Mouse (Mus musculus) erythroid progenitor cell, adult 5-6 weeks (primary cell): ENCODE results near the gene Tc2n. TPM values are rescaled to one million over a fixed set of nuclear protein-coding genes. Genes with fewer than 3 reads are reported as not detected.
"Not testable (repeated sequence)": the region's sequence is repeated elsewhere in the genome, so short reads cannot be mapped to it uniquely, and the experiment has no call there.

Experiments
- ATAC-seq: replicated peaks from 2 replicates; pipeline ENCODE4 v1.8.0; 2016; ENCODE audit warnings: moderate number of reproducible peaks, mild to moderate bottlenecking, moderate TSS enrichment, inconsistent platforms; ENCODE audit not compliant: poor library complexity, low FRiP score, severe bottlenecking
- total RNA-seq, 2 experiments: library from RNA; stranded (forward) in 1 of 2; stranded (reverse) in 1 of 2; fragments of 150-400 nt in 1 of 2; fragments of 186-747, 209-891 nt in 1 of 2; gene quantifications; 2 replicates each; pipeline versions ENCODE4 v1.2.3 to v1.2.4; 2015 to 2017; ENCODE audit warnings: low replicate concordance in 2 of 2

Tc2n gene
- total RNA-seq (2015; ENCODE audit: low replicate concordance) (1.7 TPM in 1 of 2 replicates, not detected in the other), total RNA-seq (2017; ENCODE audit: low replicate concordance) (0.64 TPM in 1 of 2 replicates, not detected in the other)

DNA sequence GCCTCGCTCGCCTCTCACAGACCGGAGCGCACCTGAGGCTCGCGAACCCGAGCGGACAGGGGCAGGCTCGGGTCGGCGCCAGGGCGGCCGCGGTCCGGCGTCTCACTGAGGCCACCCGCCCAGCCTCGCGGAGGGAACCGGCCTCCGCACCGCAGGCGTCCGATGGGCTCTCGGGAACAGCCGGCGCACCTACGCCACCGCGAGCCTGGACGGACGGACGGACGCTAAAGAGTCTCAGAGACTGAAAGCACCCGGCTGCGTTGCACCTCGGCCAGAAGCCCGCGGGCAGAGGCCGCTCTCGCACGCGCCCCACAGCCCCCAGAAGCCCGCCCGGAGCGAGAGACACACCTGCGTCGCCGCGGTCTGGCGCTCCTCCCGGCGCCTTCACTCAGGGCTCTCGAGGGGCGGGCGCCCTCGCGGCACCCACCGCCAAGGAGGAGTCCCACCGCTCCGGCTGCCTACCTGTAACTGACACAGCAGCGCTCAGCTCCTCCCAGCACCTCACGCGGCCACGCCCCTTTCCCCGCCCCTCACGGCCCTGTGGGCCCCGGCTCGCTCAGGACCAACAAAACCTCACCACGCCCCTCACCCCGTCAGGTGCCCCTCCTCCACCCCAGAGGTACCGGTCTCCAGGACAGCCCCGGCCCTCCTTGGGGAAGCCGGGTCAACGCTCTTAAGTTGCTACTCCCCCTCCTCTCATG is at the start of gene Tc2n:
Tc2n (minus strand) TSS at position 470 of the 701 bp plus-strand sequence.
- peak; percentile 80 for ATAC-seq

DNA sequence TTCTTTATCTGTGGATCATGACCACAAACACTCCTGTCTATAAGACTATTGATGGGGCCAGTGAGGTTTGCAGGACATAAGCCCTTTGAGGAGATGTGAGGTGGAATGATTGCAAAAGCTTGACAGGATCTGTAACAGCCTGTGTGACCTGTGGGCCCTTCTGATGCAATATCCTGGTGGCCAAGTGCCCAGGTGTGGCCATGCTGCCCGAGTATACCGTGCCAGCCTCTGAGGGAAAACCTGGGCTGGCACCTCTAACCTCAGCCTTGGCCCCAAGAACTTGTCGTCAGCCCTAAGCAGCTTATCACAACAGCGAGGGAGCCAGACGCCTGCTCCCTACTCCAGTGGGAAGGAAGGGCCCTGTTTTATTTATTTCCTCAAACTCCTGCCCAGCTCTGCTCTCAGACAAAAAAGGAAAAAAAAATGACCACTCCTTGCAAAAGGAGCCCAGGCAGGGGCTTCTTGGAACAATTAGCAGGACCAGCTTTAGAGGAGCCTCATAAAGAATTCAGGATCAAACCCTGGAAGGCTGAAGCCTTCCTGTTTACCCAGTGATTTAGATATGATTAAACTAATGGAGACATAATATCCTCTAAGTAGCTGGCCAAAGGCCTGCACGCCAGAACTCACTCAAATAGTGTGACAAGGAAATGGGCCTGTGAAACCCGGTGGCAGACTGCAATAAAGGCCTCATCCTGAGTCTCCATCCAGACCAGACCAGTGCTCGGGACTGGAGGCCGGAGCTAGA is 49.2 kb upstream of the Tc2n start:
- no peak for ATAC-seq

DNA sequence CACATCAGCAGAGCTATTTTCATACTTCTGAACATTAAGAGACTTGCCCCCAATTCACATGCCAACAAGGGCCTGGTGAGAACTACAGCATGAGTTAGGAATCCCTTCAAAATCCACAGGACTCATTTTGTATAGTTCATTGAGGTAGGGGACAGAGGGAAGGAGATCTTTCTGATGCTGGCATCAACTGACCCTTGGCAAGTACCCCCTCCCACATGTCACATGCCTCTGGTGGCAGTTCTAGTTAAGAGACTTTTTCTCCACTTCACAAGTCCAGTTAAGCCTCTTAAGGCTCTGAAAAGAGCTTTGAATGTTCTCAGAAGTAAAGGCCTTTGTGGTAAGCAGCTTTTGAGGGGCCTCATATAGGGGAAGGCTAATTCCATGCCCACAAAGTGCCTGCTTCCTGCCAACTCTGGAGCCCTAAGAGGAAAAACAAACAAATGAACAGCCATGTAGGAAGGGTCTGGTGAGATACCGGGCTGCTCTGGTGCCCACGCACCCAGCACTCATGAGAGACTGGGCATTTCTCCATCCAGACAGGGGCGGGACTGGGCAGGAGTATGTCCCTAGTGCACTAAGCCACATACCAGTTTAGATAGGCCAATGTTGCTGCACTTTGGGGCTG is 48.0 kb upstream of the Tc2n start:
- no peak for ATAC-seq

DNA sequence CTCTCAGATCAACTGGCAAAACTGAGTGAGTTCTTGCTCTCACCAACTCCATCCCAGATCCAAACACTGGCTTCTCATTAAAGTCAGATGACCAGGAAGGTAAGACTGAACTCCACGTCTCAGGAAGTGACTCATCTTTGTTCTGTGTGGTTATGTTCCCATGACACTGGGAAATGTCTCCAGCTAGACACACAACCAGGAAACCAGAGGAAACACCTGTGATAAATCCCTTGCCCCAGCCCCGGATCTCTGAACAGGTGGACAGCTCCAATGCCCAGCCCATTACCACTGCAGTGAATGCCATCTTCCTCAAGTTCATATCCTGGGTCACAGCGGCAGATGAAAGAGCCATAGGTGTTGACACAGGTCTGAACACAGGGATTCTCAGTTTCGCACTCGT is 46.5 kb upstream of the Tc2n start:
- no peak for ATAC-seq

DNA sequence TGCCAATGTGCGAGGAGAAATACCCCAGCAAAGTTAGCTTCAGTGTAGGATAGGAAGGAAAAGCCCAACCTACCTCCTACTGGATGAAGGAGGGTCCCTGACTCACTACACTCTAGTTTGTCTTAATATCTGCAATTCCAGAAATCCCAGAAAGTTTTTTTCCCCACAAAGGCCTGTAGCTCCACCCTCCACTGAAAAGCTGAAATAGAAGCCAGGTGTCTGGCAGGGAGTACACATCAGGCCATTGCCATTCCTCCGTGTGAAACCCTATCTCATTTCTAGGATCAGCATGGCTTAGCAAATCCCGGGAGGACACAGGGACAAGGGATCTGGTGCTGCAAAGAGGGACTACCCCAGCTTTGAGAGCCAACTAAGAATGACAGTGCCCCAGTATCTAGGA is 44.7 kb upstream of the Tc2n start:
- no peak for ATAC-seq

DNA sequence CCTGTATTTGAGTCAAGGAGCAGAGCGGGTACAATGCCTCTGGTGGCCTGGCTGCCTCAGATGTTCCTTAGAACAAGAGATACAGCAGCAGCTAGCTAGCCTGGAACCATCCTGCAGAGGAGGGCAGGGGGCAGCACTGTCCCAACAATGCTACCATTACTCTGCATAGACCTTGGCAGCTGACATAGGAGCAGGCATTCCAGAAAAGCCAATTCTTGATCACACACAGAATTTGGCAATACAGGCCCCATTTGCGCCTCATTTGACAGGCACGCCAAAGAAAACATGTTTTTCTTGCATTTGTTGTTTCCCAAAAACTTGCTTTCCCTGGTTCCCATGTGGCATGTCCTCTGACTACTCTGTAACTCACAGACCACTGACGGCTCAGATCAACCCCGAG is 43.7 kb upstream of the Tc2n start:
- no peak for ATAC-seq

DNA sequence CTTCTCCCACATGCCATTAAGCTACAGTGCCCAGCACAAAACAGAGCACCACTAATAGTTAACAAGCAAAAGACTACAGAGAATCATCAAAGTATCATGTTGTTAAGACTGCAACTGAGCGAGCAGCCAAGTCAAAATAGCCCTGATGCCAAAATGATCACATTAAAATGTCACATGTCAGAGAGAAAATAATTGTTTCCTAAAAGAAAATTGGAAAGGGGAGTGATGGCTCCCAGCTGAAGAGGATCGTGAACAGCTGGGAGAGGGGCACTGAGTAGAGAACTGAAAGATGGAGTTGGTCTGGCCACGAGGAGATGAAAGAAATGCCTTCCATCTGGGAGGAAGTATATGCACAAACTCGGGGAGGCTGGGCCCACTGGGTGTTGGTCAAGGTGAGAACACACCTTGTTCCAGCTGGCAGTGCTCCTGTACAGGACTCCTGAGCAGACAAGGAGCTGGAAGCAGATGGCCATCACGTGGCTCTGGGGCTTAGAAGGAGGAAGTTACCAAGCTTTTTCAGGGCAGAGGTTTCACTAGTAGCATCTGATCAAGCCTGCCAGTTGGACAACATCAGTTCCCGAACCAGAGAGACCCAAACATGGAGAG is 41.2 kb upstream of the Tc2n start:
- no peak for ATAC-seq

DNA sequence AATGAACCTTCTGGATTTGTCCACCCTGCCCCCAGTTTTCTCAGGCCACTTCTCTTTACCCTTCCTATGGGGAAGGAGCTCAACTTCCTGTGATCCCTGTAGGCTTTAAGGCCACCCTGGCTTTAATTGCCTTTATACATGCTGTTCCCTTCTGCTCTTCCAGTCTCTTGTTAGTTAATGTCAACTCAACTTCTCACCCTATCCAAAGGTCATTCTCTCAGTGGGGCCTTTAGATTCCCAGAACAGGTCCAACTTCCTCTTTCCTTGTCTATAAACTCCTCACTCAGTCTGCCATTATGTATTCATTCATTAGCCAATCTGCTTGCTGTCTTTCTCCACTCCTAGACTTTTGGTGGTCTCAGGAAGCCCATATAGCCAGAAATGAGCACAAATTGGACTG is 40.4 kb upstream of the Tc2n start:
- no peak for ATAC-seq

DNA sequence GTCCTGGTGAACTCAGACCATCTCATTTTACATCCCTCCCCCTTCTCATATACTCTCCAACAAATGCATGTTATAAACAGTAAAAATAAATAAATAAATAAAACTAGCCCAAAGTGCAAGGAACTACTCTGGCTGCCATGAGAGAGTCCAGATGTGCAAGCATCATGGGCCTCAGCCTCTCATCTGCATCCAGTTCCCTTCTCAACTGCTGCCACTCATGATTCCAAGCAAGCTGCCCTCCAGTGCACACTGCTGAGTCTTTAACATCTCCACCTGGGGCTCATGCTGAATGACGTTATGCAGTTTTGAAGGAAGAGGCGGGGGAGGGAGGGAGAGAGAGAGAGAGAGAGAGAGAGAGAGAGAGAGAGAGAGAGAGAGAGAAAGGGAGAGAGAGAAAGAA is 24.1 kb upstream of the Tc2n start:
- ATAC-seq: no peak

DNA sequence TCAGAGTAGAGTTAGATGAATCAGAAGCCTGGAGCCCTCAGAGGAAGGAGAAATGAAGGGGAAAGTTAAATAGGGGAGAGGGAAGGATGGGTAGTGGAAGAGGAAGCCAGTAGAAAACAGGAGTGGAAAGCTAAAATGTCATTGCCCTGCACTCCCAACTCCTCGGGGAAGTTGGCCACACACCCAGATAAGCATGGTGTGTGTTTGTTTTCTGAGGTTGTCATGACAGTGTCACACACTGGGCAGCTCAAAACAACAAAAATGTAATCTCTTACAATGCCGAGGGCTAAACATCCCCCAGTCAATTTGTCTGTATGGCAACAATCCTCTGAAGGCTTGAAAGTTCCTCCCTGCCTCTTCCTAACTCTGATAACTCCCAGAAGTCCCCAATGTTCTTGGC is 22.2 kb upstream of the Tc2n start:
- ATAC-seq: no peak

DNA sequence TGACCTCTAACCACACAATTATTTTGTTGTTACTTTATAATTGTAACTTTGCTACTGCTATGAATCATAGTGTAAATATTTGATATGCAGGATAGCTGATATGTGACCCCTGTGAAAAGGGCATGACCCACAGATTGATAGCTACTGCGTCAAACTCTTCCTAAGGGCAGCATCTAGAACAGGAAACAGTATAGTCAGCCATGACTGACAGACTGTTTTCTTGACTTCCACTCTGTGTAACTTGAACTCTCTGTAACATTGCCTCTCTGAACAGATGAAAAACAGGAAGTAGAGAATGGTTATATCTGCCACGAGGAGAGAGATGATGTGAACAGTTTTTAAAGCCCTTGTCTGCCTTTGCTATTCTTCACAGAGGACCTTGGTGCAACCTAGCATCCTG is 21.7 kb upstream of the Tc2n start:
- ATAC-seq: no peak

DNA sequence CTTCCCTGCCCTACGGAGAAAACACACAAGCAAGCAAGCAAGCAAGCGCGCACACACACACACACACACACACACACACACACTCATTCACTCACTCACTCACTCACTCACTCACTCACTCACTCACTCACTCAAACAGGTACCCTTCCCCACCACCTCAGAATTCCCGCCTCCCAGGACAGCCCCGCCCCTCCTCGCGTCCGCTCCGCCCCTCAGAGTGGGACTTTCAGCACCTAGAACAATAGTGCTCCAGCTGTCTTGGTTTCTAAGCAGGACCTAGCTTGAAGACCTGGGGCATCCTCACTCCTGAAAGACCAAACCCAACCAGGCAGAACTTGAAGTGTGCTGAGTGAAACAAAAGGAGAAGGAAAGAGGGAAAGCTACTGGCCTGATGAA is 430 bp upstream of the Tc2n start:
- no peak for ATAC-seq

DNA sequence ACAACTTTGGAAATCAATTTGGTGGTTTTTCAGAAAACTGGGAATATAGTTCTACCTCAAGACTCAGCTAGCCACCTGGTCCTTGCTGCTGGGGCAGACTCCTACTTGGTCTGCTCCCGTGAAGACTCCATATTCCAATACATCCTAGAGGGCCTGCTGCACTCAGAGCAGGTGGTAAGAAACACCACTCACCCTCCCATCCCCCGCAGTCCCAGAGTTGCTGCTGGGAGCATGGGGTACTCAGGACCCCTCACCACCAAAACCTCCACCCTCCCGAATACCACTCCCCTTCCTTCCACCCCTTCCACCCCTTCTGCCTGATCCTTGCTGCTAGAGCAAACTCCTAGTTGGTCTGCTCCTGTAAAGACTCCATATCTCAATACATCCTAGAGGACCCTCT is 19.1 kb downstream of the Tc2n start:
- ATAC-seq: no peak

DNA sequence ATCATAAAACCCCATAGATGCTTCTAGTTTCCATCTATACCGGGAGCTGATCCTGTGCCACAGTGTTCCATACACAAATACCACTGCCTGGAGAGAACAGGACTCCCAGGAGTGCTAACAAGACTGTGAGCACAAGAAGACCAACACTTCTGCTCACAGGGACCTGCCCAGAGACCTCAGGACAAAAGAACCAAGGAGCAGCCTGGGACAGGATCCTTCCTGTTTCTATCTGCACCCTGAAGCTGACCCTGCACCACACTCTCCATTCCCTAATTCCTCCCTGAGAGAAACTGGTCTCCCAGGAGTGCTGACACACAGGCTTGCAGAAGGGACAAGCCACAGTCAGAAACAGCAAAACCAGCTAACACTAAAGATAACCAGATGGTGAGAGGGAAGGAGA is 21.8 kb downstream of the Tc2n start:
- no peak for ATAC-seq

DNA sequence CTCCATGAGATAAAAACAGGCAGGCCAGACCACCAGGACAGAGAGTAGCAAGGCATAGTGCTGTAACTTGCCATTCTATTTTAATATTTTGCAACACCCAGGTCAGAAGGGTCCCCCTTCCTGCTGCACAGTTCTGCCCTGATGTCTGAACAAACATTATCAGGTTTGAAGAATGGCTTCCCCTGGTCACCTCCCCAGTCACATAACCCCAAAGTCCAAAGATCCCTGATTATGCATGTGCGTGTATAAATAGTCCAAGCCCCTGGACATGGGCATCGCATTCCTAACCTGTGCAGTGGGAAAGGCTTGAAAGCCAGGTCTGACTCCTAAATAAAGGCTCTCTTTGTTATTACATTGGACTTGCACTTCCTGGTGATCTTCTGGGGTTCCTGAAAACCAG is 37.8 kb downstream of the Tc2n start:
- ATAC-seq: no peak

DNA sequence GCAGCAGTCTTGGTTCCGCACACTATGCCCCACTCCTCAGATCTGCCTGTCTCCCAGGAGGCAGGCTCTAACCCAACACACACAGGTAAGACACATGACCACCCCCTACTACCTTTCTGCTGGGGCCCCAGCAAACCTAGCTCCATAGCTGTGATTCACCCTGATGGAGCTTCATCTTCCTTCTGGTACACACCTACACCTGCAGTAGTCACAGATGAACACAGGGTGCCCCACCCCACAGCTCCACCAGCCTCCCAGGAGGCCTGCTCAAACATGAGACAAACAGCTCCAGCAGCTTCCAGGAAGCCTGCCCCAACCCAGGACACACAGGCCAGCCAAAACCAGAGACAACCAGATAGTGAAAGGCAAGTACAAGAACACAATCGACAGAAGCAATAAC is 50.8 kb downstream of the Tc2n start:
- no peak for ATAC-seq

DNA sequence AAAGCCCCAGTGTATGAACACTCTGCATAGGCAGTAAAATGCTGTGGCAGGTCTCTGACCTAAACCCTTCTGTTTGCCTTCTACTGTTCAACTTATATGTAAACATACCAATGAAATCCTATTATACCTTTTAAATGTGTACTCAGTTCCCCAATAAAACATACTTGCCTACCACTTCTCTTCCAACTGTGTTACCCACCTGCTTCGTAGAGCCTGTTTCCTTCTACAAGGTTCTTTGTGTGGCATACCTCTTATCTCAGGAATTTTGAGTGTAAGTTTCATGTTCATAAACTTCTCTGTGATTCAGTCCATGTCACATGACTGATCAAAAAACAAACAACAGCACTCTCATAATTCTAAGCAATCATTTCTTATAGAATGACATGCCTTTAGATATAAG is 85.2 kb downstream of the Tc2n start:
- no peak for ATAC-seq

DNA sequence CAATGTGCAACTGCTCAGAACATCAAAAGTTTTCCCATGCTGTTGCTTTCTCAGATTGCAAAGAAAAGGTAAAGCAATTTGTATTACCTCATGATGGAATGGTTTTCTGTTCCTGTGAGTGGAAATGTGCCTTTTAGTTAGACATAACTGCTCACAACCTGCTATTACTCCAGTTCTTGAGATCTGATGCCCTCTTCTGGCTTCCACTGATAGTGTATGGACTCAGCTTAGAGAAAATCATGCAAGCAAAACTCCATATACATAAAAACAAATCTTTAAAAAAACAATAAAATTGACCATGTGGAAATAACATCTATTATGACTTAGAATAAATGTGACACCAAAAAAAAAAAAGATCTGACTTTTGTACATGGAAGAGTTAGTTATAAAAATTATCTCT is 111.7 kb downstream of the Tc2n start:
- not testable (repeated sequence) for ATAC-seq
